Mouse (Mus musculus): ENCODE data around the gene Msrb3. TPM values are rescaled to one million over a fixed set of nuclear protein-coding genes. Genes with fewer than 3 reads are reported as not detected.

Gene Msrb3
- total RNA-seq, 4 experiments from 2014 or later = 115 to 149 (median 130) TPM

GRCm38 (mm10) chr10:120898357-120898756 is 544 bp downstream of the Msrb3 start:
- peak in 1 of 2 experiments; percentile 31 for DNase-seq (ENCODE audit: low spot score in 2 of 2)

GRCm38 (mm10) chr10:120895899-120896289 is 3.0 kb downstream of the Msrb3 start:
- DNase-seq (ENCODE audit: low spot score in 2 of 2) = no peak

- DNase-seq (ENCODE audit: low spot score in 2 of 2) = no peak
These were observed 3.7 kb downstream of the Msrb3 start for GRCm38 (mm10) chr10:120894978-120895898.

GRCm38 (mm10) chr10:120893938-120894337 is 5.0 kb downstream of the Msrb3 start:
- no peak for DNase-seq (ENCODE audit: low spot score in 2 of 2)

DNA sequence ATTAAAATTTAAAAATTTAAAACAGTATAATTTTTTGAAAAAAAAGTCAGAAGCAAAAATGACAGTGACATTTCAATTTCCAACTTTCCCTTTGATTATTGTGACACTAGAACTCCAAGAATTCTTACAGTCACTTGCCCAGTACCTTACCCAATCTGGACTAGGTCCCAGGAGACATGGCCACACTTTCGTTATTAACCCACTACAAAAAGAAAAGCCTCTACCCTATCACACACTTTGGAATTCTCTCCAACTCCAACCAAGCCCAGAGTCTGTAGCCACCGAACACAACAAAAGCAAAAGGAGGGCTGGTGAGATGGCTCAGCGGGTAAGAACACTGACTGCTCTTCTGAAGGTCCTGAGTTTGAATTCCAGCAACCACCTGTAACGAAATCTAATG is 7.8 kb downstream of the Msrb3 start:
- no peak for DNase-seq (ENCODE audit: low spot score in 2 of 2)

GRCm38 (mm10) chr10:120890592-120890991 is 8.3 kb downstream of the Msrb3 start:
- no peak for DNase-seq (ENCODE audit: low spot score in 2 of 2)

DNA sequence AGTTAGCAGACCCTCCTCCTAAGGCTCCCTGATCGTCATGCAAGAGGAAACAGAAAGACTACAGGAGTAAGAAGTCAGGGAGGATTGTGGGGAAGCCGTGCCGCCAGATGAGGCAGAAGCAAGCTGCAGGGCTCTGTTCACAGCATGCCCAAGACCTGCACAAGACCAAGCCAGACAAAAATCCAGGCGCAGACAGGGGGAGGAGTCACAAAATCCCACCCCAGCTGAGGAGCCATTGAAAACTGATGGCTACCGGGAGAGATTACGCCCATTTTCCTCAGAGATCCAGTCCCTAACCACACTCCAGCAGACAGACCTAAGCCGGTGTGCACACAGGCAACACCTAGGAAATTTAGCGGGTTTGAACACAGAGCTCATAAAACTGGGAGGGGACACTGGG is 10.4 kb downstream of the Msrb3 start:
- no peak for DNase-seq (ENCODE audit: low spot score in 2 of 2)

DNA sequence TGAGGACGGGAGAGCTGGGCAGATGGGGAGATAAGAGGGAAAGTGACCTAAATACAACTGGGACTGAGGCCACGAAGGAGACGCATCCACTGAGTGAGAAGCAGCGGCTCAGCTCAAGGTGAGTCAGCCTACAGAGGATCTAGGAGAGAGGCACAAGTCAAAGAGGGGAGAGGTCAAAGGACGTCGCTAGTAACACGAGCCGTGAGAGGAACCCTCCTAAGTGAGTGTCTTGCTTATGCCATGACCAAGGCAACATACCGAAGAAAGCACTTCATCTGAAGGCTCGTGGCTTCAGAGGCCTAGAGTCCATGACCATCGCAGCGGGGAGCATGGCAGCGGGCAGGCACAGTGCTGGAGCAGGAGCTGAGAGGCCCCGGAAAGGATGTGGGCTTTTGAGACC is 14.7 kb downstream of the Msrb3 start:
- DNase-seq (ENCODE audit: low spot score in 2 of 2) = no peak

- DNase-seq (ENCODE audit: low spot score in 2 of 2) = no peak
These were observed 15.2 kb downstream of the Msrb3 start for GRCm38 (mm10) chr10:120883732-120884131.

GRCm38 (mm10) chr10:120883069-120883415 is 15.9 kb downstream of the Msrb3 start:
- DNase-seq (ENCODE audit: low spot score in 2 of 2) = no peak

GRCm38 (mm10) chr10:120882347-120883068 is 16.4 kb downstream of the Msrb3 start:
- no peak for DNase-seq (ENCODE audit: low spot score in 2 of 2)

- DNase-seq (ENCODE audit: low spot score in 2 of 2) = no peak
These were observed 22.2 kb downstream of the Msrb3 start for GRCm38 (mm10) chr10:120876549-120877270.

DNA sequence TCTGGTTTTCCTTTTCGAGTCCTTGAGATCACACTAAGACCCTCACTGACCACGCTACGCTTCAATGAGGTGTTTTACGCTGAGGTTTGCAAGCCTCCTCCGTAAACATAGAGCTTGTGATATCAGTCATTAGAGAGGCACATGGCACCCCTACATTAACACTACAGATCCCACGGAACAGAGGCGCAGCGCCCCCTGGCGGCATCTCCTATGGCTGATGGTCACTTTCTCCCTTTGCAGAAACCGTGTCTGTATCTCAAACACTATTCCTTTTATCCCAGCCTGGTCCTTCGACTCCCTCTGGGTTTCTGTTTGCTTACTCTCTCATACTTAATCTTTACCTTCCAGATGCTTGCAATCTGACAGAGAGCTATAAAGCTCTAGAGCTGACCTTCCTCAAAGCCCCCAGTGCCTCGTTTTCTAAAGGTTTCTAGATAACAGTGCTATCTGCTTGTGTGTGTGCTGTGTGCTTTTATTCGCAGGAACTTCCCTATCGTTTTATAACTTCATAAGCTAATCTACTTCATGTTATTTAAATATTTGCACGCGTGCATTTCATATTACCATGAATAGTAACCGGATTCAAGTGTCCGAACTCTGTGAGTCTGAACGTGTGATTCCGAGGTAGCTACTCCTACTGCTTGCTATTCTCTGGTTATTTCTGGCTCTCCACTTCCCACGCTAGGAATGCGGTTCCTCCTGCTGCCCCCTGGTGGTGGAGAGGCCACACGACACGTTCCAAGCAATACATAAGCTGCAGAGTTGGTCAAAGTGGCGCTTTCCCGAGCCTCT is 23.0 kb downstream of the Msrb3 start:
- peak; percentile 80 for DNase-seq (ENCODE audit: low spot score in 2 of 2)

DNA sequence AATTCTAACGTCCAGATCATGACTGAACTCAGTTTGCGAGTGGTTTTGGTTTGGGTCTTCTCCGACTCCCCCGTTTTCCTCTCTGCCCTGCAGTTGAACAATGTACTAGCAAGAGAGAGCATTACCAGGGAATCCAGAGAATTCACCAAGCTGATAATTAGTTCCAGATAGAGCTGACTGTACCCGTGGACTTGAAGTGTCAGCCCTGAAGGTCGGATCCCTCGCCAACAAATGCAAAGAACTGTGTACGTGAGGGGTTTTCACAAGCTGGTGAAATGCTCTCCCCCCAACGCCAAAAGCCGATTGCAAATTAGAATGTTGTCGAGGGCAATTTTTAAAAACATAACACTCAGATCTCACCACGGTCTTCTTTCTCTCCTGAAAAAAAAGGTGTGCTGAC is 24.6 kb downstream of the Msrb3 start:
- DNase-seq (ENCODE audit: low spot score in 2 of 2) = no peak

GRCm38 (mm10) chr10:120873646-120874201 is 25.2 kb downstream of the Msrb3 start:
- no peak for DNase-seq (ENCODE audit: low spot score in 2 of 2)

DNA sequence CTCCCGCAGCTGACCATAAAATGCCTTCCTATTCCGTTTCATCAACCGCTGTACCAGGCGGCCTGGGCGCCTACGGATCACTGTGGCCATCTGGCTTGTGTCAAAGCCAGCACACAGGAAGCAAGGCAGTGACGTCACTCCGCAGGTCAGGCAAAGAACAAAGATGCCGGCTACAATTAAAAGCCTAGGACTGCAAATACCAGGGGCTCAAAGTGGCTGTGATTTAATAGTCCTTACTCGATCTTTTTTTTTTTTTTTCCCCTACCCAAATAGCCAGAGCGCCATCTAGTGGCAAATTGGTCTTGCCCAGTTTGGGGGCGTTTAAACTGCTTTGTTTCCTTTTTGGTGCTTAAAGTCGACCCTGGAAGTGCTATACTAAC is 26.4 kb downstream of the Msrb3 start:
- DNase-seq (ENCODE audit: low spot score in 2 of 2) = no peak

GRCm38 (mm10) chr10:120871630-120872482 is 27.0 kb downstream of the Msrb3 start:
- DNase-seq (ENCODE audit: low spot score in 2 of 2) = no peak

DNA sequence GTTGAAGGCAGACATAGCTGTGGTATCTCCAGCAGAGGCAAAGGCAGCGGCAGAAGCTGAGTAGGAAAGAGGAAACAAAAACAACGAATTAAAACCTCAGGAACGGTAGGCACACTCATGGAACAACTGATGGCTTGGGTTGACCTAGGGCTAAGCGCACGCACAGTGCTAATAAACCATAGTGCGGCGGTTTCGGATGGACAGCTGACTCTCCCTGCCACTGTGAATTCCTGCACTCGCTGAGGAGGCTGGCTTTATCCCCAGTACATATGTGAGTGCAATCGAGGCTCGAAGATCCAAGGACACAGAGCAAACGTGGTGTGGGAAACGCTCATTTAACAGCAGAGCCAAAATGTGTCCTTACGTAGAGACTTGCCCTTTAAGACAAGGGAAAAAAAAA is 27.8 kb downstream of the Msrb3 start:
- no peak for DNase-seq (ENCODE audit: low spot score in 2 of 2)

DNA sequence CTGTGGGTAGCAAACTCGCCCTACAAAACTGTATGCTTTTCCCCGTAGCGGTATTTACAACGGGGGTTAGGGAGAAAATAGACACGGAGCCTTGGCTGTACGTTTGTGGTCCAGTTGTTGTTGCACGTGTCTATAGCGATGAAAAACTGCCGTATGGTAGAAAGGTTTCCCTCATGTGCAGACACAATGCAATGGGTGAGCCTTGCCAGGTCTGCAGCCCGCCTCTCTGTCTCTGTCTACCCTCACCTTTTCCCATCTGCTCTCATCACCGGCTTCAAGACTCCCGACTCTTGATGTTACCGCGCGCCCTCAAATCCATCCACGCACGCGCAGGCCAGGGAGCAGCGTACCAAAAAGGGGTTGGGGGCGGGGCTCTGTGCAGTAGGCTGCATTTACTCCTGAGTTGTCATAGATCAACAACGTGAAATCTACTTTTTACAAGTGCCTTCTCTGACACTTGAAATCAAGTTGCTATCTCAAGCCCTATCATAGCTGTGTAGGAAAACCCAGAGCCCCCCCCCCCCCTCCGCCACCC is 29.6 kb downstream of the Msrb3 start:
- DNase-seq (ENCODE audit: low spot score in 2 of 2) = no peak

DNA sequence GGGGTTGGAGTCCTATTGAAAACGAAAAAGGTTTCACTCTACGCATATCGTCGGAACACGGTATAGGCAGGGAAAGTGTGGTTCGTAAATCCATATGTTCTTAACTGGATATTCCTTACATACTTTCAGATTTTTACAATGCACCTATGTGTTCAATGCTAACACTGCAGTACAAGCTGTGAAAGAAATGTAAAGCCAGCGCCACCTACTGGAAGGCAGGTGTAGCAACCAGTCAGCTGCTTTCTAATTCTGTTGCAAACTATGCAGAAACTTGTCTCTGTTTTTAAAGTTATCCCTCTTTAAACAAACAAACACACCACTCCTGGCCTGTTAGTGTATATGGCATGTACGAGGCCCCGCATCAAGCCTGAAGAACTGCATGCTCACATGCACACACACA is 34.5 kb downstream of the Msrb3 start:
- no peak for DNase-seq (ENCODE audit: low spot score in 2 of 2)
